Mouse (Mus musculus): ENCODE results near the gene Hist1h2br.
A peak's percentile ranks its signal among the peaks of the same experiment; 100 is the strongest.
"Not testable (repeated sequence)": the region's sequence is repeated elsewhere in the genome, so short reads cannot be mapped to it uniquely, and the experiment has no call there.

Gene Hist1h2br

DNA sequence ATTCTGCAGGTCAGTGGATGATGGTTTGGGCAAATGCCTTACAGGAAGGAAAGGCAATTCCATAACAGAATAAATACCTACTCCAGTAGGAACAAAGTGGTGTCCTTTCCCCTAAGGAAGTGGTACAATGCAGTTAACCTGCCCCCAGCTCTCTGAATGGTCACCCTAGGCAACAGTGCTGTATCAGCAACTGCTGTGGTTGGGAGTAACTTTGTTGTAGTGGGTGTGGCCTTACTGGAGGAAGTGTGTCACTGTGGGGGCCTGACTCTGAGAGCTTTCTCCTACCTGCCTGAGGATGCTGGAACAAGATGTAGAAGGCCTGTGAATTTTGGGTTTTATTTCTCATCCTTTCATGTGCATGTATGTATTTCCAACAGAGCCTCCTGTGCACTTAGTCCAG is 12.8 kb downstream of the Hist1h2br start:
- not testable (repeated sequence) for DNase-seq (ENCODE audit: low spot score)

DNA sequence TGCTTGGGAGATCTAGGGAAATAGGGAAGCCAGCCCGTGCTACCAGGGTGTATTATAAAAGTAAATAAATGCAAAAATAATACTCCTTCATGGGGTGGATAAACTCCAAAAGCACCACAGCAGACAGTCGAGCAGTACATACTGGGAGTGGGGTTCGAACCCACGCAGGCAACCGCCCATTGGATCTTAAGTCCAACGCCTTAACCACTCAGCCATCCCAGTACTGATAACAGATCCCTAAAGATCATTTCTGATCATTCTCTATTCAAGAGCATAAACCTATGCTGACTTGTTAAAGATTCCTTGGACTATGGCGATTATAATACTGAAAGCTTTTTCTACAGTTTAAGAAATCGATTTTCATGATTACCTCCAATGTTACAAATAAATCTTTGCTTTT is 14.3 kb downstream of the Hist1h2br start:
- DNase-seq (ENCODE audit: low spot score) = no peak

DNA sequence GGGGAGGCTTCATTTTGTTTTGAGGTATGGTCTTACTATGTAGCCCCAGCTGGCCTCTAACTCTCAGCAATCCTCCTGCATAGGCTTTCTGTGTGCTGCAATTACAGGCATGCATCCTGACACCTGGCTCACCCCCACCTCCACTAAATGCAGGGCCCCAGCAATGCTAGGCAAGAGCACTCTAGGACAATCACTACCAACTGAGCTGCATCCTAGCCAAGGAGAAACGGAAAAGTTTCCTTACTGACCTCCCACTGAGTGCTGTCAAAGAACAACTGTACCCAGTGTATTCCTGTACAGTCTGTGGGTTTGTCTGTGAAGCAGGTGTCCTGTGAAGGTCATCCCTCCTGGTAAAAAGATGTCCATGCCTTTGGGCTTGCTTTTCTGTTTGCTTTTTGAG is 17.2 kb downstream of the Hist1h2br start:
- not testable (repeated sequence) for DNase-seq (ENCODE audit: low spot score)

DNA sequence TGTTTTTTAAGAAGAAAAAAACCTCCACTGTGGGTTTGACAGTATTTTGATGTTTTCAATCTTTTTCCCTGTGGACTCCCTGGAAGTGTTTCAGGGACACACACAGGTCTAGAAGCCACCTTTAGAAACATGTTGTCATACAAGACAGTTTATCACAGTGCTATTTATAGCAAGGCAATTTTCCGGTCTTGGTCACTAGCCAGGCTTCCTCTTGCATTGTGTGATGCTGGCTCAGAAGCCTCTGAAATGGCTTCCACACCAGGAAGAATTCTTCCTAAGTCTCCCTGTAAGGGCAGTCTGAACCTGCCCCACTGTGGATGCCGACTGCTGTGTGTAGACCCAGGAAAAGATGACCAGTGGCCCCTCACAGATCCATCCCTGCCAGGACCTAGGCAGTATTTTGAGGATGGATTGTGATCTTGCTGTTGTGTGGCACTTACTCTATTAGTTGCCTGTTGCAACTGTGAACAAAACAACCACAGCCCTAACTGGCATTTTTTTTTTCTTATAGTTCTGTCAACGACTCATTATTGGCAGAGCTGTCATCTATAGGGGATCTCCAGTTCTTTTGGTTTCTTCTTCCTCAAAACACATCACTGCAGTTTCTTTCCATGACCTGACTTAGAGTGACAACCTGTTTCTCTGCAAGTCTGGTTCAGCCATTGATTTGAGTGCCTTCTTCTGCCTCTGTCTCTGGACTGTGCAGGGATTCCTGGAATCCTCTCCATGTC is 18.8 kb downstream of the Hist1h2br start:
- no peak for DNase-seq (ENCODE audit: low spot score)

DNA sequence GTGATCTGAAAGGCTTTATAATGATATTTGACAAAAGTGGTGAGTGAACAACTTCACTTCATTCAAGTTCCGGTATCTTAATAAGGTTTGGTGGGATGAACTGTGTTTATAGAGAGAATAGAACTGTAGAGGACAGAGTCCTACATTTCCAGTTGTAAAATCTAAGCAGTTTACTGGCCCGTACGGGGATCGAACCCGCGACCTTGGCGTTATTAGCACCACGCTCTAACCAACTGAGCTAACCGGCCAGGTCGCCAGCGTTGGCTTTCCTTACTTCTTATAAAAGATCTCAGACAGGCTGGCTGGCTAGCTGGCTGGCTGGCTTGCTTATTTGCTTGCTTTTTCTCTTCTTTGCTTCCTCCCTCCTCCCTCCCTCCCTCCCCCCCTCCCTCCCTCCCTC is 21.6 kb downstream of the Hist1h2br start:
- peak; percentile 58 for DNase-seq (ENCODE audit: low spot score)

DNA sequence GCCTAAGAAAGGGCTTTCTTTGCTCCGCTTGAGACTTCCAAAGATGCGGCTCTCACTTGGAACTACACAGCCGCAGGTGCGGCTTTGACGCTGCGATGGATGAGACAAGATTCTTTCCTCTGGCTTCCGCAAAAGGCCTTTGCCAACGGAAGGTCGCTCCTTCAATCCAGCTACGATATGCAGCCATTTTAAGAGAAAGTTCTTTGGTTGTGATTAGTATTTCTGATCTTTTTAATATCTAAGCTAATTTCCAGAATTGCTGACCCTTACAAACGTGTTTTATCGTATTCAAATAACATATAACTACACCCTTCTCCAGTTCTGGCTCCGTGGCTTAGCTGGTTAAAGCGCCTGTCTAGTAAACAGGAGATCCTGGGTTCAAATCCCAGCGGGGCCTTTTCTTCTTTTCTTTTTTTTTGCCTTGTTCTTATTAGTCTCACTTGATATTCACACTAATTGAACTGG is 22.2 kb downstream of the Hist1h2br start:
- DNase-seq (ENCODE audit: low spot score) = peak; percentile 22

DNA sequence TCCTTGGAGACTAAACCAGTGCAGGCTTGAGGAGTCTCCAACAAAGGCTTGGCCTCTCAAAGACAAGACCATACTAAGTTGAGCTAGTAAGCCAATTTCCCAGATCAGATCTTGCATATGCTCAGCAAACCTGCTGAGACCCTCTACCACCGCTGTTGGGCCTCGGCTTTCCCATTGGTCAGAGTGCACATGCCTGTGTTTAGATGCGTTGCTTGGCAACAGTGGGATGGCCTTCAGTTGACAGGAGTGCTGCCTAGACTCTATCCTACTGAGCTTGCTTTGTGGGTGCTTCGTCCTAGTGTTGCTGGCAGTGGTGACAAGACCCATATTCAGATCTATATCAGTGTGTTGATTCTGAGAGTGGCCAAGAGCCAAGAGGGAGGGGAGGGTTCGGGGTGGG is 28.1 kb downstream of the Hist1h2br start:
- DNase-seq (ENCODE audit: low spot score) = no peak

DNA sequence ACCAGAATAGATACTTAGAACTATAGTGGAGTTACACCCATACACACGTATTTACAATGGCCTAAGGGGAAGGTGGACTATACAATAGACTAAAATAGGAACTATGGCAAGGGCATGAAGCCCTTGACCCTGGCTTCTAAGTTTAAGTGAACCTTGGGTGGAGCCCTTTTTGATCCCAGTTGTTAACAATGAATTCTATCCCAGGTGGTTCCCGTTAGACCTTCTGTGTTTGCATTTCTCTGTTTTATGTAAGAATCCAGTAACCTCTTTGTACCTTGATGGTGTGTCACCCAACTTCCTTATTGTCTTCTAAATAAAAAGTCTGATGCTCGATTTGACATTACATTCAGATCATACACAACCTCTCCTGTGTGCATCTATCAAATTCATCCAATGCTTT is 32.0 kb downstream of the Hist1h2br start:
- DNase-seq (ENCODE audit: low spot score) = not testable (repeated sequence)

DNA sequence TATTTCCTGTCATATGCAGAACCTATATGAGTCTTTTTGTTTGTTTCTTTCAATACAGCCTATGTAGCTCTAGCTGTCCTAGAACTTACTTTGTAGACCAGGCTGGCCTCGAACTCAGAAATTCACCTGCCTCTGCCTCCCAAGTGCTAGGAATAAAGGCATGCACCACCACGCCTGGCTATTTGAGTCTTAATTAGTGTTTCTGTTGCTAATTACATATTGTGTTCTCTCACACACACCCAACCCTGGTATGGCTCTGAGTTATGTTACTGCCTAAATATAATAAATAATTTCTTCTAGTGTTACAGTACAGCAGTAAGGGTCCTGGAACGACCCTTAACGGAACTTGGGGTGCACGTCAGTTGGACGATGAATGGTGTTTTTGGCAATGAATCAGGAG is 47.2 kb downstream of the Hist1h2br start:
- DNase-seq (ENCODE audit: low spot score) = no peak

DNA sequence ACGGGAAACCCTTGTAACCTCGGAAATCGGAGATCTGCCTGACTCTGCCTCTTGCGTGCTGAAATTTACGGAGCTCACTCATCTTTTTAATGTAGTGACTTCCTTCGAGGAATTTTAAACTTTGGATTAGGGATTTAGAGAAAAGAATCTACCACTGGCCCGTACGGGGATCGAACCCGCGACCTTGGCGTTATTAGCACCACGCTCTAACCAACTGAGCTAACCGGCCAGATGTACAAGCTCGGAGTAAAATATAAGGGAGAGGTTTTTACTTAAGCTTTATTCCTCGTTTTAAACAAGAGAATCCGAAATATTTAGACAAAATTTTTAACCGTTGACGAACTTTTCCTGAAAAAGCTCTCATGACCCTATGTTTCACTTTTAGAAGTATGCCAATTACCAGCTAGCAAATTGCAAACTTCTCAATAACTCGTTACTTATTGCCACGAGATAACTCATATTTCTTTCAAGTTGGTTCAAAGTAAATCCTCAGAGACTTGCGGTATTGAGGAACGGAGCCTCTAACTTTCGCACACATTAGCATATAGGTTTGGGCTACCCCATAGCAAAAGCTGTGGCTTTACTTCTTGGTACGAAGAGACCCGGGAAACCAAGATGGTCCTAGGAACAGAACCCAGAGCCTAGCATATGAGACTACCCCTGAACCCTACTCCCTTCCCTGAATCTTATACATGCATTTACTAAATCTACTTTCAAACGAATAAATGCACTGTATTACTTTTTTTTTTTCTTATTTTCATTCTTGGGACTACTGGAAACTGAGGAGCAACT is 48.5 kb downstream of the Hist1h2br start:
- DNase-seq (ENCODE audit: low spot score) = peak; percentile 37

DNA sequence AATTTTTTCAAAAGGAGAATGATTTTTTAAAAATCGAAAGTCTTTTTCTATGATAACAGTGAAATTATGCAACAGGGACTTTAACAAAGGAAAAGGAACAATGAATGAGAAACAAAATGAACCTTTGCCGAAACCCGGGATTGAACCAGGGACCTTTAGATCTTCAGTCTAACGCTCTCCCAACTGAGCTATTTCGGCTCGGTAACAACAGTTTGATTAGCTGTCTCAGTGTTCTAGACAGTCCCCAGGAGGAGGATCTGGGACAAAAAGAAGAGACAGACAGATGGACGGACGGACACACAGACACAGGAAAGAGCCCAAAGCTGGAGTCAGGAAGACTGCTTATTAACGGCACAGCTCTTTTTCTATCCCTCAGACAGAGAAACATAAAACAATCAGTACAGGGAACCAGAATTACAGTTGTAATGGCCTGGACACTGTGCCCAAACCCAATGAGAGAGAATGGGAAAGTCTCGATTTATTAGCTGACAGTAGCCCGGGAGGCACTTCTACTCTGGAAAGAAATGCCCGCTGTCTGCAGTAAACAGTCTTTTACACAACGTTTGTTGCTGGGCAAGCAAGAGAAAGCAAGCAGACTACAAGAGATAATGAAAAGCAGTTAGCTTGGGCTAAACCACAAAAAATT is 49.3 kb downstream of the Hist1h2br start:
- DNase-seq (ENCODE audit: low spot score) = peak; percentile 34

DNA sequence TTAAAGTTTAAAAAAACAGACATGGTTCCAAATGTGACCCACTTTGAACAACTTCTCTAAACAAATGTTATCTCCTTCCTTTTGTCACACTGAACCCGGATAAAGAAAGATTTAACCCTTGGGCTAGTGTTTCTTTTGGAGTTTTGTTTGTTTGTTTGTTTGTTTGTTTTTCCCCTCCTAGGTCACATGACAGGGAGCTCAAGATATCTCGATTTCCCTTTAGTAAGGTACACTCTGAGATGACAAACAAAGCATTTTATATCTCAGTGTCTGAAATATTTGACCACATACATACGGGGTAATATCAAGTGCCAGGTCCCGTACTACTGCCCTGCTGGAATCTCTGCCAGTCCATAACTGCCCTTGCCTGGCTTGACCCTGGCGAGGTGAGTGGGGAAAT is 49.9 kb downstream of the Hist1h2br start:
- no peak for DNase-seq (ENCODE audit: low spot score)

DNA sequence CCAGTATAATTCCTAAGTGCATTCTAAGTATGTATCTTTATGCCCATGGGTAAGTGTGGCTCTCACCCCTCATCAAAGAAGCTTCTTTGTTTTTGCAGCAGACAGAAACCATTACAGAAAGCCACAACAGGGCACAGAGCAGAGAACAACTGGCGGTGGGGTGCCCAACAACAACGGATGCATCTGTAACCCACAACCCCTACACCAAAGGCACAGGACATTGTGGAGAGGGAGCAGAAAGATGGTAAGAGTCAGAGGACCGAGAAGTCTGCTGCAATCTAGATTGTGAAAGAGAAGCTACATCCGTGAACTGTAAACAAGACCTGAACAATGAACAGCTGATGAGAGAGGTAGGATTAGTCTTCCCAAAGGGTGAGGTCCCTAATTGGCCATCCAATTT is 51.0 kb downstream of the Hist1h2br start:
- no peak for DNase-seq (ENCODE audit: low spot score)
